Mouse (Mus musculus) lung, postnatal 4 days (tissue): ENCODE results near the gene Prkcg.
"Not testable (repeated sequence)": the region's sequence is repeated elsewhere in the genome, so short reads cannot be mapped to it uniquely, and the experiment has no call there.

Source experiments
- DNase-seq, 2 experiments: peaks; one replicate each; pipeline ENCODE4 v3.0.0; 2021

Gene Prkcg

DNA sequence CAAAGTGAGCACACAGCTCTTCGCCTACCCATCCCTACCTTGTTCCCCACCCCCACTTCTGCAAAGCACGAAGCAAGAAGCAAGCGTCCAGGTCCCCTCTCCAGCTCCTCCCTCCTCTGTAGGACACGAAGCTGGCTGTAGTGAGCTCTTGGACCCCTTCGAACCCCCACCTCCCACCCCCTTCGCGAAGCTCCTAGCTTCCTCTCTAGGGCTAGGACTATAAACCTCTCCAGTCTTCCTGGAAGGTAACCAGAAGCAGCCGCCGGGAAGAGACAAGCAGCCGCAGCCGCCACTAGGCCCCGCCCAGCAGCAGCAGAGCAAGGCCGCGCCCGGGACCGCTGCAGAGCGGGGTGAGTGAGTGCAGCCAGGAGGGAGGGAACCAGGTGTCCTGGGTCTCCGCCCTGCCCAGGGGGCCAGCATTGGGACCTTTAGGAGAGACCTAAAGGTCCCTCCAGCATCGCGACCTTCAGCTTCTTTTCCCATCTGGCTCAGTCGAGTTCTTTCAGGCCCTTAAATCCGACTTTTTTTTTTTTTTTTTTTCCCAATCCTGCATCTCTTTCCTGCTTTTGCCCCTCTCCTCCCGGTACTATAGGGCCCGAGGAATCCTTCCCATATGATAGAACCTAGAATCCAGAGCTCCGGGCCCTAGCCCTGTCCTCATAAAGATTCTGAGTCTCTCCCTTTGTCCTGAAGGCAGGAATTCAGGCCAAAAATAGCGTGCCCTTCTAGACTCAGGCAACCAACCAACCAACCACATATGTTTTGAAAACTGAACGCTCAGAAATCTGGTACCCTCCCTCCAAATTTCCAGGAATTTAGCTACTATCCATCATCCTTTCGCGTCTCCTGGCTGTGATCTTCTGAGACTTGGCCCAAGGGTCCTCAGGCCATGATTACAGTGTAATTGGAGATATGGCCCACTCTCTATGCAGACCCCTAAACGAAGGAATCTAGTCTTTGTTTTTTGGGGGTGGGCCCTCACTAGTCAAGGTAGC, at the start of gene Prkcg, which contains the start of gene Myadm:
Prkcg (plus strand) TSS at position 204 of the 995 bp plus-strand sequence.
Myadm (plus strand) TSS at position 105 of the 995 bp plus-strand sequence.
- peak; percentile 88 to 91 for DNase-seq

GRCm38 (mm10) chr7:3239193-3239592, 49.8 kb upstream of the Prkcg start:
- DNase-seq, result no peak

DNA sequence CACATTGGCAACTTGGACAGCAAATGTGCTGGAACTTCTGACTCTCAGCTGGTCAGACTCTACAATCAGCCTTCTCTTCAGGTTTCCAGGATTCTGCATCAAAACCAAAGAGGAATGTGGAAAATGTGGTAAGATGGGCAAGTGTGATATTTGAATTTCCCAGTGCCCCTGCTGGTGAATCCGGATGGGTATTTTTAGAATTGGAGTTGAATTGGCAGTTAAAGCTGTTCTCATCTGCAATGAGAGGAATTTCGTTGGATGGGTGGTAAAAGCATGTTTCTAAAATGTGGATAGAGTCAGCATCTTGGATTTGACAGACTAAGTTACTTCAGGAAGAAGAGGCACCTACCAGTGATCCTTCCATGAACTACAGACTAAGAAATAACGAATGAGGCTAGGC, 28.3 kb upstream of the Prkcg start:
- DNase-seq, result no peak

DNA sequence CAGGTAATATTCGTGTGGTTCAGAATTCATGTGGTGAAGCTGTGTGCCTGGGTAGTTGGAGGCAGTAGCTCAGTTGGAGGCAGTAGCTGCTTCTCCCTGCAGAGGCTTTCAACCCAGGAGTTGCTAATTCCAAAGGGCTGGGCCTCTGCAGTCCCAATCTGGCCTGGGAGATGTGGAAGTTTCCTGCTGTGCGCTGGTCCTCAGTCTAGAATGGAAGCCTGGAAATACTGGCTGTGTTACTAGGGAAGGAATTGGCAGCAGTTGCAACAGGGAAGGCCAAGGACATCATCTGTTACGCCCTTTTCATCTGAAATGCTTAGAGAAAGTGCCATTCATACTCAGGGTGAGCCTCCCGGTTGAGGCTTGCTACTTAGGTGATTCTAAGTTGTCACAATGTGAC, 27.5 kb upstream of the Prkcg start:
- no peak for DNase-seq

- DNase-seq, result peak in 1 of 2 experiments; percentile 56
Measured at GRCm38 (mm10) chr7:3262789-3263188, 26.2 kb upstream of the Prkcg start.

DNA sequence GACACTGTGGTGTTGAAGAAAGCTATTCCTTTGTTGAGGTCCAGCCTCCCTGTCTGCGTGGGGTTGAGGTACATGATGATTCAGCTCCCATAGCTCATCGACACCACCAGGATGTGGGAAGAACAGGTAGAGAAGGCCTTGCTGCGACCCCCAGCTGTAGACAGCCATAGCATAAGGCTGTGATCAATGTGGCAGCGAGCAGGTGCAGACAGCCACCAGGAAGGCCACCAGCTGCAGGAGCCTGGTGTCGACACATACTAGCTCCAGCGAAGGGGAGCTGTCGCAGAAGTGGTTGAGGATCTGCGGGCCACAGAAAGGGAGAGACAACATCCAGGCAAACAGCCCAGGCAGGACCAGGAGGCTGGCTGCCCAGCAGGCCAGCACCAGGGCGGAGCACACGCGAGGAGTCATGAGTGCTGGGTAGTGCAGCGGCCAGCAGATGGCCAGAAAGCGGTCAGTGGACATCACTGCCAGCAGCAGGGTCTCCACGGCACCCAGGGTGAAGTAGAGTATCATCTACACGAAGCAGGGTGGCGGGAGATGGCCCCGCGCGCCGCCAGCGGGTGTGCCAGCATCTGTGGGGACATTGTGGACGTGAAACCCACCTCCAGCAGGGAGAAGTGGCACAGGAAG, 24.5 kb upstream of the Prkcg start:
- DNase-seq, result no peak

GRCm38 (mm10) chr7:3265311-3265710, 23.7 kb upstream of the Prkcg start:
- no peak for DNase-seq

DNA sequence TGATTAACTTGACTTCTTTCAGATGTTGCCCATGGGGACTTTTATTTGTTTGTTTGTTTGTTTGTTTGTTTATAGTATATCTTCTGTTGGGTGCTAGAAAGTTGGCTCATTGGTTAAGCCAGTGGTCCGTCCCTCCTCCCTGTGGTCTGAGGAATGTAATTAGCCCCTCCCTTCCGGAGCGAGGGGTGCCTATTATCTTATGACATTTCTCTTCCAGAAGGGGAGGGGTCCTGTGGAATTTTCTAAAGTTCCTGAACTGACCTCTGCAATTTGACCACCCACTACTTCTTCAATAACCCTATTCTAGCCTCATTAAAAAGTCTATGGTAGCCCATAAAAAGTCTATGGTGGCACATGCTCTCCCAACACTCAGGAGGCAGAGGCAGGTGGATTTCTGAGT, 21.7 kb upstream of the Prkcg start:
- DNase-seq, result no peak

DNA sequence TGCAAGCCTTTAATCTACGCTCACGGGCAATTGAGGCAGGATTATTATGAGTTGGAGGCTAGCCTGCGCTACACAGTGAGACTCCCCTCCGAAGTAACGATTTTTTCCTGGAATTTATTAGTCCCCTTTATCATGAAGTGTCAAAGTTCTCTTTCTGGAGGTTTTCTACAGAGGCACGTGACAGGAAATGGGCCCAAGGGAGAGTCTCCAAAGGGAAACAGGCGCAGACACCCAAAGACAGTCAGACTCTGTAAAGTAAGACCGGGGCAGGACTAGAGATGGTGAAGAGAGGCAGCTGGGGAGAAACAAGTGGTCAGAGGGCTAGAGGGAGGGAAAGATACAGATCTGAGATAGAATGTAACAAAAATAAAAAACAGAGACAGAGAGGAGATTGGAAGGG, 21.1 kb upstream of the Prkcg start:
- no peak for DNase-seq

DNA sequence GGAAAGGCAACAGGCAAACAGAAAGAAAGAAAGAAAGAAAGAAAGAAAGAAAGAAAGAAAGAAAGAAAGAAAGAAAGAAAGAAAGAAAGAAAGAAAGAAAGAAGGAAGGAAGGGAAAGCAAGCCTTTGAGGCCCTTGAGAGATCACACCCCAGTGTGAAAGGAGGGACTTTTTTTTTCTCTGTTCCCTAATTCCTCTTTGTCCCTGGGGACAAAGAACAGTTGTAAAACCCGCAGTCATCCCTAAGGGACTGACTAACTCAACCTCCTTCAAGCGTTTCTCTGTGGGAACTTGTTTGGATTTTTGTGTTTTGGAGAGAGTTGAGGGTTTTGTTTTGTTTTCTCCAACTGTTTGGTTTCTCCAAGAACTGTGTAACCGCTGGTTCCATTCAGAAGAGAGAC, 20.7 kb upstream of the Prkcg start:
- no peak for DNase-seq

DNA sequence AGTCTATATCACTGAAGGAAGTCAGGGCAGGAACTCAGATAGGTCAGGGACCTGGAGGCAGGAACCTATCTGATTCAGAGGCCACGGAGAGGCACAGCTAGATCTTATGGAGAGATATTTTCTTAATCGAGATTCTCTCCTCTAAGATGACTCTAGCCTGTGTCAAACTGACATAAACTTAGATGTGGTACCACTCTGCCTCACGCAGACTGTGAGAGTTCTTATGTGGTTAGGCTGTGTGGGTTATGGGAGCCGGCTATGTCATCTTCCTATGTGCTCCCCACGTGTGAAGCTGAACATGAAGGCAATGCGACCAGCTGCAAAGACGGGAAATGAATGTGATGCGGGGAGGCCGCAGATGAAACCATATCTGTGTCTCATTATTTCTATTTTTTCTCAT, 16.8 kb upstream of the Prkcg start:
- DNase-seq, result no peak

GRCm38 (mm10) chr7:3275455-3276170, 13.4 kb upstream of the Prkcg start:
- peak in 1 of 2 experiments; percentile 36 for DNase-seq

GRCm38 (mm10) chr7:3276781-3277180, 12.2 kb upstream of the Prkcg start:
- not testable (repeated sequence) for DNase-seq

DNA sequence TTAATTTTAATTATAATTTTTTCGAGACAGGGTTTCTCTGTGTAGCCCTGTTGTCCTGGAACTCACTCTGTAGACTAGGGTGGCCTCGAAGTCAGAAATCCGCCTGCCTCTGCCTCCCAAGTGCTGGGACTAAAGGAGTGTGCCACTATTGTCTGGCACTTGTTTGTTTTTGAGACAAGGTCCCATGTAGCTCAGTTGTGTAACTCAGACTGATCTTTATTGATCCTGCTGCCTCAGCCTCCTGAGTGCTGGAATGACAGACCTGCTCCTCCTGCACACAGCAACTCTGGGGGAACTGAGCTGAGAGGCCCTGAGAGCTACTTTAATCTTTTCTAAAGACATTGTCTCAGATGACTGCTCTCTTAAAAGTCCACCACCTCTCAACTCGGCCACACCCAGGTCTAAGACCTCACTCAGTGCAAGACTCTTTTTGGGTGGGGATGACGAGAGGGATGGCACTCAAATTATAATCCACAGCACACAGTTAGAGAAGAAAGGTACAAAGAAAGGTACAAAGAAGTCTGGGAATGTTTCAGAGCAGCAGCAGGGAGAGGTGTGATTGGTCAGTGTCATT, 8.8 kb upstream of the Prkcg start:
- no peak for DNase-seq

DNA sequence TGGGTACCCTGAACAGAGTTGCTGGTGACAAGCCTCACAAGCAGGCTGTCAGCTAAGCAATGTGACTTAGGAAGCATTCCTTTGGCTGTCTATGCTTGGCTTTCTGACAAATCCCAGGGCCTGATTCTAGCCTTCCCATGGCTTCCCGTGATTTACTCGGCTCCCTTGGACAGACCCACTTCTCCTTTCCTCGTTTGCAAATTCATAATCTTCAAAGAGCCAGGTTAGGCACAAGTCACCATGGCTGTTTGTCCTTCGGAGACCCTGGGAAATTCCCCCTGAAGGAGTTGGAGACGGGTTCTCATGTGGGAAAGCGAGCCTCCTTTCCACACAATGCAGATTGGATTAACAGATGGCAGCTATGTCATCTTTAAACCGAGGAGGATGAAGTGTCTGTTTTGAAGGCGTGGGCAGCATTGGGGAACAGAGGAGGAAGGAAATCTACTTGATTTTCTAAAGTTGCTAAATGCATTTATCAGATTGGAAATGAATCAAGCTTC, 8.3 kb upstream of the Prkcg start:
- DNase-seq, result peak; percentile 36 to 44

DNA sequence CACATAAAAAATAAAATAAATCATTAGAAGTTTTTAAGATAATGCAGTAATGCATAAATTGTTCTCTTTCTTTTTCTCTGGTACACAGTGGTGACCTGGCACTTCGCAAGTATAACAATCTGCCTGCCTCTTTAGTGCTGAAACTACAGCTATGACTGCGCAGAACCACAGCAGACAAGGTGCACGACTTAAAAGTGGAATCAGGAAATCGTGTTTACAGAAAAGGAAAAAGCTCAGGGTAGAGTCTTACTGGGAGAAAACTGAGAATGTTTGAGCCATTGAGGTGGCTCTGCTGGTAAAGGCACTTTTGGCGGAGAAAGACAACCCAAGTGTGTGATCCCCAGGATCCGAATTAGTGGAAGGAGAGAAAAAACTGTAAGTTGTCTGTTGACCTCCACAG, 7.2 kb upstream of the Prkcg start:
- no peak for DNase-seq

- DNase-seq, result no peak
Measured at GRCm38 (mm10) chr7:3283081-3283875, 5.7 kb upstream of the Prkcg start.

- no peak for DNase-seq
Measured at GRCm38 (mm10) chr7:3284604-3285003, 4.4 kb upstream of the Prkcg start.

DNA sequence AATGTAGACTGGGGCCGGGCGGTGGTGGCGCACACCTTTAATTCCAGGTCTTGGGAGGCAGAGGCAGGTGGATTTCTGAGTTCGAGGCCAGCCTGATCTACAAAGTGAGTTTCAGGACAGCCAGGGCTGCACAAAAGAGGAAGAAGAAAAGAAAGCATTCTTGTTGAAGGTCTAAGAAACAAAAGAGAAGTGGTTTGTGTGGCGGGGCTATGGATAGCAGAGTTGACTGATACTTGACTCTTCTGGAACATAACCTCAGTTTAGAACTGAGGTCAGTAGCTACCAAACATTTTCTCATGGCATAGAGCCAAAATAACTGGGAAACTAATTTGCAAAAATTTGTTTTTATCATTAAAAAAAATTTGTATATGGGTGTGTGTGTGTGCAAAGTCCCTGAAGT, 2.9 kb upstream of the Prkcg start:
- DNase-seq, result no peak

- peak; percentile 38 to 52 for DNase-seq
Measured at GRCm38 (mm10) chr7:3287186-3287585, 1.8 kb upstream of the Prkcg start.

GRCm38 (mm10) chr7:3290257-3291033, 1.5 kb downstream of the Prkcg start:
- DNase-seq, result peak; percentile 99
